Mouse (Mus musculus) lung, adult 2 months (tissue): ENCODE data around the gene Spata48.

Source experiments
- CTCF ChIP-seq: fragments of 200-500 bp; IDR thresholded peaks from 2 replicates; pipeline ENCODE4 v1.5.1; 2011; ENCODE audit warnings: mild to moderate bottlenecking, low read length, control low read depth; ENCODE audit not compliant: insufficient read depth
- POLR2A ChIP-seq: fragments of 200-500 bp; IDR thresholded peaks from 2 replicates; pipeline ENCODE4 v1.6.1; 2011; ENCODE audit warnings: low read depth, mild to moderate bottlenecking, control low read depth, low read length, borderline replicate concordance; ENCODE audit errors: extremely low read depth

GRCm38 (mm10) chr11:11462561-11462890 lies 632 bp downstream of the Spata48 start:
- no peak for TF ChIP-seq POLR2A
- TF ChIP-seq CTCF, result no peak
